Mouse (Mus musculus): ENCODE results near the gene Gabrb2.

Gabrb2 gene

DNA sequence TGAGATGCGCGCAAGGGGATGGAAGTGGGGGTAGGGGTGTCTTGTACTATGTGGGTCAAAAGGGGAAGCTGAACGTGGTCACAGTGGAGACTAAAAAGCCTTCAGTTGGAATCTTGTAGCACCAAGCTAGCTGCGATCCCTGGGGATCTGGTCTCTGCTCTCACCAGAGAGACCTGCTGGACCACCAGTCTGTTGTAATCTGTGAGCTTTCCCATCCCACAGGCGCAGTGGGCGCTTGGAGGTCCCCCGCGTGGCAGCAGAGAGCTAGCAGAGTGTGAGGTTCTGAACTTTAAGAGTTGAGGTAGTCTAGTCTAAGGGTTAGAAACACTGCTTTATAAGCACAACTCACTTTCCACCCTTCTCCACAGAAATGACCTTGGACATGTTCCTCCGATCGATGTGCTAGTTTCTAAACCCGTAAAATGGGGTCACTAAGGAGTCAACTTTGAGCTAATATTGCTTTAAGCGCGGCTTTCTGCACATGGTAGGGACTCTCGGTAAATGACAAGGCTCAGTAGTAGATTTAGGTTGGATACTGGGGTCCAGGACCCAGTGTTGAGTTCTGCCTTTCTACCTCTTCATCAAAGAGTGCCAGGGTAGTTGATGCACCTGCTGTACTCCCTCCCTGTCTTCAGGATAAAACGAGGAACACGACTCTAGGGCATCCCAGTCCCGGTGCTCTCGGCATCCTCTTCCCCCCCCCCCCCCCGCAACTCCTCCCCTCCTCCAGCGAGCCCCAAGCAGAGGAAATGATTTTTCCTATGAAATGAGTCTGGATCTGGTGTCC, at the start of gene Gabrb2:
Gene Gabrb2 (plus strand): TSS at position 762 of the 787 bp plus-strand sequence.
- DNase-seq (ENCODE audit: low spot score in 2 of 2): no peak

DNA sequence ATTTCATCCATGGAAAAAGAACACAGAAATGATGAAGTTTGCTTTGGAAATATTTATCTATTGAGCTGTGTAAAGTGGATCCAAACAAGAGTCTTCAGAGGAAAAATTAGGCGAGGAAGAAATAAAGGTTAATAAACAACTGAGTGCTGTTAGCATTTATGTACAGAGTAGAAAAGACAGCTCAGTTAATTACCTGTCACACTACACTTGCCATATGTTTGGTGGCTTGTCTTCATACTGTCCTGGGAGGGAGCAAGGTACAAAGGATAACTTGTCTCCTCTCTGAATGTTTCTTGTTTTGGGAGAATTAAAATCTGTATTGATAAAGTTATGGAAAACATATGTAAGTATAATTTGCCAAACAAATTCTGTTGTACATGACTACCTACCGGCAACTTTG, 40.6 kb upstream of the Gabrb2 start:
- DNase-seq (ENCODE audit: low spot score in 2 of 2): no peak

DNA sequence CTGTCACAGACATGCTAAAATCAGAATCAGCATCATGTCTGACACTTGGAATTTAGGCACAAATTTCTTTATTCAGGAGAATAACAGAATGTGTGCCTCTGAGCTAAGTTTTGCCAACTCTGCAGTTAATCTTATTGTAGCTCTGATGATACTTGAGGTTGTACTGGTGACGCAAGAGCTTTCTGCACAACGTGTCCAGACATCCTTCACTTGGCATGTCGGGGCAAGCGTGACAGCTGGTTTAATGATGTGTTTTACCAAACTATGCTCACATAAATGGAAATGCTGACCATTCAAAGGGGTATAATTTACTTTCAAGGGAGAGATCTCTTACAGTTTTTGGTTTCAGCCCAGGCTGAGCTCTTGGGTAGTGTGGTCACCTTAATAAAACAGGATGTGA, 33.1 kb upstream of the Gabrb2 start:
- DNase-seq (ENCODE audit: low spot score in 2 of 2): no peak

DNA sequence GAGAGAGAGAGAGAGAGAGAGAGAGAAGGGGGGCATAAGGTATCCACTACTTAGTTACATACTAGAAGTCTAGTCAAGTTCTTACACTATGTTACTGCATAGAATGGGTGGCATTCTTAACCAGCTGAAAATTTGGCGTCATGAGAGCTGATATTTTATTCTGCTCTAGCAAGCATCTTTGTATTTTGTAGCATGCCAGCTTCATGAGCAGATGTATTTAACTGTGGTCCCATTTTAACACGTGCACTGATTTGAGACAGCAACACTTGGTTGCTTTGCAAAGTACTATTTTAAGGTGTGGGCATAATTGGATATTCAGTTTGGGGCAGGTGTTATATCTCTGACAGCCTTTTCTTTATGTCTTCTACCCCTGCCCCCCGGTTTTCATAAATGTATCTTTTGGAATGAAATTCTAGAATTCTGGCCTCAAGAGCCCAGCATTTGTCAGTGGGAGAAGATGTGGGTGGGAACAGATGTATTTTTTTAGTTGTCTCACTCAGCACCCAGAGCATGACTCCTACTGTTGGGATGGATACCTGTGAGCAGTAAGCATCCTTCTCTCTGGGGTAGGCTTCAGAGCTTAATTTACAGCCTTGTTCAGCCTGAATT, 28.8 kb upstream of the Gabrb2 start:
- no peak for DNase-seq (ENCODE audit: low spot score in 2 of 2)

- no peak for DNase-seq (ENCODE audit: low spot score in 2 of 2)
These were observed 26.1 kb upstream of the Gabrb2 start for GRCm38 (mm10) chr11:42393451-42393850.

GRCm38 (mm10) chr11:42419791-42420633, 455 bp downstream of the Gabrb2 start:
- DNase-seq (ENCODE audit: low spot score in 2 of 2): no peak

DNA sequence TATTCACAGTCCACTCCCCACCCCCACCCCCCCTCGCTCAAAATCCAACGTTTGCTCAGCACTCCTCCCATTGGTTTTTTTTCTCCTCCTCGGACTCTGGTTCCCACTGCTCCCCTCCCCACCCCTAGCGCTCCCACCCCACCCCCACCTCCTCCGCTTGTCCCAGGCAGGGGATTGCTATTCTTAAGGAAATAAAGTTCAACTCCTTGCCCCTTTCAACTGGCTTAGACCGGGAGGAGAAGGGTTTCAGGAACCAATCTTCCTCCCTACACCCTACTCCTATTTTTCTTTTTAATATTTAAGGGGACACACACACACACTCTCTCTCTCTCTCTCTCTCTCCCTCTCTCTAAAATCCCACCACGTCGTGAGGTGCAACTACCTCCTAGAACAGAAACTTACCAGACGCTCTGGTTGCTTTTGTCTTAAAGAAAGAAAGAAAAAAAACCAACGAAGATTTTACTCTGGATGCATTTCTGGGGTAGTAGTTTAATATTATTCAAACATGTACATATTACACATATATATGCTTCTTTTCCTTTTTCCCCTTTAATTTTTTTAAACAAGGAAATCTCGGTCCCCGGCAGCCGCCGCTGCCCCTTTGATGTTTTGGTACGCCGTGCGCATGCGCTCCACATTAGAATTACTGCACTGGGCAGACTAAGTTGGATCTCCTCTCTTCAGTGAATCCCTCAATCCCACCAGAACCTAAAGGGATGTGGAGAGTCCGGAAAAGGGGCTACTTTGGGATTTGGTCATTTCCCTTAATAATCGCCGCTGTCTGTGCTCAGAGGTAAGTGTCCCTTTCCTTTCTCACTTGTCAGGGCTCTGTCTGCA, 1.3 kb downstream of the Gabrb2 start:
- no peak for DNase-seq (ENCODE audit: low spot score in 2 of 2)

- no peak for DNase-seq (ENCODE audit: low spot score in 2 of 2)
These were observed 3.7 kb downstream of the Gabrb2 start for GRCm38 (mm10) chr11:42423231-42423630.

DNA sequence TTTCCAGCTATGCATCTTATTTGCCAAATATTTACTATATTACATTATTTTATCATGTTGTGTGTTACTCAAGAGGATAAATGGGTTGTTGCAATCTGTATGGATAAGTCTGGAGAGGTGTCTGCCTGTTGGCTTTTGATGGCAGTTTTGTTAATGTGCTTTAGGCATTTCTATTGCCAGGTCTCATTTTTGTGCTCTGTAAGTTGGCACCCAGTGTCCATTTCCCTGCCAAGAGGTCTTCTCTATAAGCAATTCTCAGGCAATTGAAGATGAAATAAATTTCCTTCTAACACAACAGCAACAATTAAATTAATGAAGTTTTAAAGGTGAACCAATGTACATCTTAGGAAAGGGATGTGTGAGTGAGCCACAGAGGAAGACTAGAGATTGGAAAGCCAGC, 11.9 kb downstream of the Gabrb2 start:
- no peak for DNase-seq (ENCODE audit: low spot score in 2 of 2)

DNA sequence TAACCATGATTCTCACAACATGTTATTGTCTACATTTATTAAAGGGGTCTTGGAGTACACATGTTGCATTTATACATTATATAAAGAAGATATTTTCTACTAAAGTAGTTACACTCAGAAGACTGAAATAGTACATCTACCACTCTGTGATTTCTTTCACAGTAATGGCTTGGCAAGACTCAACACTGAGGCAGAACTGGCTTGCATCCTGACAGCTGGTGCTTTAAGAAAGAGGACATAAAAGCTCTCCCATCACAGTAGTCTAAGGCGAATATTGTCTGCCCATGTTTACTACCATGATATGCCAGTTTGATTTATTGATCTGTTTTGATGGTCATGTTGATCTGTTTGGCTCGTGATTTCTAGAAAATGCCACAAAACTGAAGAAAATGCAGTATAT, 19.4 kb downstream of the Gabrb2 start:
- no peak for DNase-seq (ENCODE audit: low spot score in 2 of 2)

DNA sequence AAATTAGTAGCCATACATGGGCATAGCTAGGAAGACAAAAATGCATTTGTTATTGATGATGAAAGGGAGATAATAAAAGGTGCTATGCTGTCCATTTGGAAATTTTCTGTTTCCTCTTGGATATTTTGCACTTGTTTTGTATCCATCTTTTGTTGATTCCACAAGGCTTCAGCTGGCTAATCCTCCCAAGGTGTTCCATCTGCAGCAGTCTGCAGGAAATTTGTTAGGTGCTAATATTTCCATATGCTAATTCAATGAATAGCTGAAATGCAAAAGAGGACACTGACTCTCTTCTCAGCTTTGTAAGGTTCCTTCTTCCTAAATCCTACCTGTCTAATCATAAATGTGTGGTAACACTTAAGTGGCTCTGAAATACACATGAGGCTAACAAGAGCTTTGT, 24.1 kb downstream of the Gabrb2 start:
- DNase-seq (ENCODE audit: low spot score in 2 of 2): no peak

GRCm38 (mm10) chr11:42448929-42449328, 29.4 kb downstream of the Gabrb2 start:
- no peak for DNase-seq (ENCODE audit: low spot score in 2 of 2)

- no peak for DNase-seq (ENCODE audit: low spot score in 2 of 2)
These were observed 44.6 kb downstream of the Gabrb2 start for GRCm38 (mm10) chr11:42464136-42464535.

DNA sequence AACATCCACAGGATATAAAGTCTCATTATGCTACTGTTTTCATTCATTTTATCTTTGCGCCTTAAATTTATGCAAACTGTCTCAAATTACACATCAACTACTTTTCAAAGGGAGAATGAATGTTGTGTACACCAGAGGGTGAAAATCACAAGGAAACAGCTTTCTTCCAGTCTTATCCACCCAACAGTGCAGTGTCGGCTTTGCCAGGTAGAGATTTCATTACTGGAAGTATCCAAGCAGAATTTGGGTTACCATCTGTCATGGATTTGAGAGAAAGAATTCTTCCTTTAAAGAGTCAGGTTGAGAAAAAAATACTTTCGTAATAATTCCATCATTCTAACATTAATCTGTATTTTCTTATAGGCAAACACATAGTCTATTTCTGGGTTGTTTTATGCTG, 48.8 kb downstream of the Gabrb2 start:
- no peak for DNase-seq (ENCODE audit: low spot score in 2 of 2)

GRCm38 (mm10) chr11:42474523-42474922, 55.0 kb downstream of the Gabrb2 start:
- no peak for DNase-seq (ENCODE audit: low spot score in 2 of 2)

- DNase-seq (ENCODE audit: low spot score in 2 of 2): no peak
These were observed 68.1 kb downstream of the Gabrb2 start for GRCm38 (mm10) chr11:42487625-42488024.

DNA sequence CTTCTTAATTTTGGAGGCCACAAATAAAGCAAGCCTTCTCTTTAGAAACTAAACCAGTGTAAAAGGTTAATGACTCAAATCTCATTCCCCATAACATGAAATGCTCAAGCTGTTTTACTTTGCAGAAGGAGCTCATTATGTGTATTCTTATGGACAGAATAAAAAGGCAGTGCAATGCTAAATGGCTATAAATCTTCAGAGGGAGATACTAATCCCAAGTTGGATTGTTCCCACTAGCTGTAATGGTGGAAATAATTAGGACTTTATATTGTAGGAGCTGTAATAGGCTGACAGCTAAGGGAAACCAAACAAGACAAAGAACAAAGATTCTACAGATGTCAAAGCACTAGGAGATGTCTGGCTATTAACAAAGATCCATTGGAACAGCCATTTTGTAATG, 81.6 kb downstream of the Gabrb2 start:
- DNase-seq (ENCODE audit: low spot score in 2 of 2): no peak

DNA sequence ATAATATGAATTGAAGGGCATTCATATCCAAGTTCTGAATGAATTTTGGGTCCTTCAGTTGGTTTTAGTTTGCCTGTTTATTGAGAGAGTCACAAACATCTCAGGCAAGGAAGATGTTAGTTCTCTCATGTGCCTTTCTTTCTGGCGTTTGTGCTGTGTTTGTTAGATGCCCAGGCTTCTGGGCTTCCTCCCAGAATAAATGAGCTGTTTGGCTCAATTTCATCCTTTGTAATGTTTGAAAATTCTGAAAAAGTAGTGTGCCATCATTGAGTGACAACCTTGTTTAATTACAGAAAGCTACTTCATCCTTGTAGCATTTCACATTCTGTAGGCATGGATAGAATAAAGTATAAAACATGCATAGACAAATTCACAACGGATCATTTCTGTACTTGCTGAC, 85.9 kb downstream of the Gabrb2 start:
- no peak for DNase-seq (ENCODE audit: low spot score in 2 of 2)

DNA sequence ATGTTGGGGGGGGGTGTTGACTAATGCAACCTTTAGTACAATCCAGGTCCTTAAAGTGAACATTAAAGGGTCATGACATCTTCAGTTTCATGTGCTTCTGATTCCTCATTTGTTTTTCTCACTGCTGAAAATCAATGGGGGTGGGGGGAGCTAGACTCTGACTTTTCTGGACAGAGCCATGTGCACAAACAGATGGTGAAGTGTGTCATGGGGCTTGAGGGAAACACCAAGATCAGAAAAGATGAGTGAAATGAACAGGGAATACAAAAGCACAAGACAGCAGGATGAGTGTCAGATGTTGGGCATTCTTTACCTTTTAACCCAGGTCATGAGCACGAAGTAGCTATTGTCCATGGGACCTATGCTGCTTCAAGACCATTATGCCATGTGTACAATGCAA, 86.4 kb downstream of the Gabrb2 start:
- no peak for DNase-seq (ENCODE audit: low spot score in 2 of 2)

DNA sequence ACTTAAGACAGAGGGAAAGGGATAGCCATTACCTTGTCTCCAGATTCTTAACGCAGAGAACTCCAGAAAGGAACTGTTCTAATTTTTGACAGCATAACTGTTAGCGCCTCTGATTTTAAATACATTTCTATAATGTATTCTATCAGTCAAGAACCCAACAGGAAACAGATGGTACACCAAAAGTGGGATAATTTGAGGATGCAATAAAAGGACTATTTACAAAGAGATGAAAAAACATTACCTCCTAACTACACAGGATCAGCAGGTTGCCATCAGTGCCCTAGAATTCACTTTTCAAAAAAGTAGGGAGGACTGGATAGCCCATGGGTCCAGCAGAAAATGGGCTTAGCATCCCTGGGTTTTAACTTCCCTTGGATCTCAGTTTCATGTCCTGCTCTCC, 102.4 kb downstream of the Gabrb2 start:
- no peak for DNase-seq (ENCODE audit: low spot score in 2 of 2)

GRCm38 (mm10) chr11:42528226-42528881, 108.8 kb downstream of the Gabrb2 start:
- no peak for DNase-seq (ENCODE audit: low spot score in 2 of 2)

Data from spleen, postnatal 14 days (tissue).